Mouse (Mus musculus) ES-E14 (cell line): ENCODE results near the gene Tmem39b. TPM values are rescaled to one million over a fixed set of nuclear protein-coding genes. Genes with fewer than 3 reads are reported as not detected.
A peak's percentile ranks its signal among the peaks of the same experiment; 100 is the strongest.

Experiments
- DNase-seq: peaks from one replicate; pipeline ENCODE4 v3.0.0-alpha.2; 2013; ENCODE audit warnings: low read depth, low spot score
- H3K27ac ChIP-seq: 2 replicates; pipeline ENCODE4 v1.5.1; 2012; ENCODE audit warnings: low read depth, mild to moderate bottlenecking, low read length, moderate library complexity, mixed read lengths; ENCODE audit not compliant: poor library complexity, insufficient read depth, severe bottlenecking
- H3K36me3 ChIP-seq: 2 replicates; pipeline ENCODE4 v1.6.1; 2012; ENCODE audit warnings: mild to moderate bottlenecking, low read length, moderate library complexity, mixed read lengths; ENCODE audit not compliant: control insufficient read depth, poor library complexity, insufficient read depth, severe bottlenecking
- H3K4me1 ChIP-seq, 2 experiments: fragments of 150-350 bp in 1 of 2; sonication (generic) in 1 of 2; 2 replicates each; pipeline ENCODE4 v1.6.1; 2012; ENCODE audit warnings: low read length in 2 of 2, mild to moderate bottlenecking in 1 of 2, mixed read lengths in 1 of 2; ENCODE audit not compliant: control insufficient read depth in 2 of 2, insufficient read depth in 2 of 2, poor library complexity in 1 of 2
- H3K4me3 ChIP-seq, 2 experiments: fragments of 150-350 bp in 1 of 2; sonication (generic) in 1 of 2; 2 replicates each; pipeline ENCODE4 v1.5.1; 2012; ENCODE audit warnings: low read length in 2 of 2, low read depth in 1 of 2, mild to moderate bottlenecking in 1 of 2, mixed read lengths in 1 of 2; ENCODE audit not compliant: insufficient read depth in 1 of 2, poor library complexity in 1 of 2, severe bottlenecking in 1 of 2
- H3K9ac ChIP-seq: 2 replicates; pipeline ENCODE4 v1.6.1; 2012; ENCODE audit warnings: low read depth, mild to moderate bottlenecking, low read length, mixed read lengths; ENCODE audit not compliant: poor library complexity, insufficient read depth, severe bottlenecking
- H3K9me3 ChIP-seq: fragments of 150-350 bp; sonication (generic); 2 replicates; pipeline ENCODE4 v1.6.1; 2012; ENCODE audit warnings: low read depth, mild to moderate bottlenecking, low read length; ENCODE audit not compliant: control insufficient read depth, insufficient read depth
- CHD2 ChIP-seq: IDR thresholded peaks from 2 replicates; pipeline ENCODE4 v1.6.1; 2014; ENCODE audit warnings: mild to moderate bottlenecking, low read depth, low read length, inconsistent platforms
- HCFC1 ChIP-seq: IDR thresholded peaks from 2 replicates; pipeline ENCODE4 v1.6.1; 2012; ENCODE audit warnings: low read length, inconsistent platforms, borderline replicate concordance; ENCODE audit not compliant: insufficient read depth
- MAFK ChIP-seq: IDR thresholded peaks from 2 replicates; pipeline ENCODE4 v1.6.1; 2014; ENCODE audit warnings: mild to moderate bottlenecking, low read depth, low read length, inconsistent platforms; ENCODE audit not compliant: insufficient read depth
- ZC3H11A ChIP-seq: IDR thresholded peaks from 2 replicates; pipeline ENCODE4 v1.6.1; 2012; ENCODE audit warnings: low read depth, mild to moderate bottlenecking, inconsistent platforms, low read length, borderline replicate concordance
- ZNF384 ChIP-seq: IDR thresholded peaks from 2 replicates; pipeline ENCODE4 v1.6.1; 2012; ENCODE audit warnings: low read depth, low read length, inconsistent platforms
- in situ Hi-C, 2 experiments: fragments of 600-800 bp; cut with MboI; formaldehyde crosslinking; loops; one replicate each; pipeline ENCODE4 v1.15.1; 2025; ENCODE audit warnings: low sequenced_read_pairs in 2 of 2, inconsistent platforms in 1 of 2; ENCODE audit not compliant: unreplicated experiment in 2 of 2
- total RNA-seq: library from RNA; depleted of rRNA; stranded (reverse); fragments of 300-350 nt; gene quantifications from 2 replicates; pipeline ENCODE4 v1.2.3, GENCODE M21; 2012

Gene Tmem39b
- total RNA-seq, 1 experiment: 15.8 TPM

DNA sequence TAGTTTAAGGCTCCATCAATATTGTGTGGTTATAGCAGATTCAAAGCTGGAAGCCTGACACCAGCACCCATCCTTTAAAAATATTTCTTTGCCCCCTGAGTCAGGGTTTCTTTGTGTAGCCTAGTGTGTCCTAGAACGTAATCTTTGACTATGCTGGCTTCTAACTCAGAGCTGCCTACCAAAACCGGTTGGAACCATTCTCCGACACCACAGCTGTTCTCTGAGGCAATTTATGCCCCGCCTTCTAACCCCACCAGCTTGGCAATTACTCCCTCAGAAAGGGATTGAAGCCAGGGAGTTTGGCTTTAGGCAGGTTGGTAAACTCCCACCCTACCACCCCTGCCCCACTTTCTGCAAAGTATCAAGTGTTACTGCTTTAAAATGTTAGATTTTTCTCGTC lies 54.9 kb downstream of the Tmem39b start:
- TF ChIP-seq CHD2 (no peak), MAFK (no peak), ZNF384 (no peak), ZC3H11A (no peak), HCFC1 (no peak)
- Histone ChIP-seq H3K9me3 (no peaks in the 10 kb centered on the region), H3K36me3 (peaks cover 25% of the 10 kb centered on the region), H3K4me3 (peak overlapping the region in 1 of 2 experiments; percentile 75; a peak in 1 of 4 replicates), H3K4me1 (no peaks in the 10 kb centered on the region; a peak in 2 of 4 replicates), H3K9ac (no peak overlapping the region; the same call in 1 of the 2 replicates), H3K27ac (no peak overlapping the region)
- in situ Hi-C loops: no loop called here
- DNase-seq: no peak

GRCm38 (mm10) chr4:129640638-129641467 lies 55.8 kb downstream of the Tmem39b start, which contains the start of gene Txlna:
Txlna (minus strand) TSS chr4:129641065.
- H3K27ac ChIP-seq: peak within 1 kb of the TSS; percentile 80
- no peaks in the 10 kb centered on the region for H3K9me3 ChIP-seq
- H3K4me3 ChIP-seq: peak within 1 kb of the TSS; percentile 75 to 81
- H3K9ac ChIP-seq: peak within 1 kb of the TSS; percentile 97
- in situ Hi-C loops: no loop called here
- peak; percentile 97 for DNase-seq
- peaks cover 28% of the 10 kb centered on the region for H3K36me3 ChIP-seq
- H3K4me1 ChIP-seq: no peaks in the 10 kb centered on the region; a peak in 2 of 4 replicates
- peak; percentile 86 for TF ChIP-seq ZNF384
- no peak for TF ChIP-seq MAFK
- peak; percentile 90 for TF ChIP-seq HCFC1
- 0 out of 2 replicates have a peak, but pooled peaks have one; percentile 49 for TF ChIP-seq CHD2

DNA sequence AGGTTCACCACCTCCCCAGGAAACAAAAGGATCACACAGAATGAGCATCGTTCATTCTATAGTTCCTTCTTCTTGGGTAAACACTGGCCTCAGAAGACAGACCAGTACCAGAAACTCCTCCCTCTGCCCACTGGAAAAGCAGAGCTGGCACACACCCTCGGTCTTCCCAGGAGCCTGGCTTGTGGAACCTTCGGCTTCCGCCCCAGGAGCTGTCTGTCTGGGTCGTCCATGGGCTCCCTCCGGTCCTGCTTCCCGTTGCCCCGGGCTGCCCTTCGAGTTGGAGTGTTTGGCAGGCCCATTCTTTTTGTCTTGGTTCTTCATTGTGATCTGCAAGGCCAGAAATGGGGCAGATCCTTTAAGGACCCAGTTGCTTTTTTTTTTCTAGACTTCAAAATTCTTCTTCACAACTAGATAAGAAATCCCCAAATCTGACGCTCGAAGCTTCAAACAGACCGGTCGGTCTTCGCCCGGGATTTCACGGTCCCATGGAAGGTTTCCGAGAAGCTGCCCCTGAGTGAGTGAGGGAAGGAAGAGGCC lies 56.5 kb downstream of the Tmem39b start:
- Histone ChIP-seq H3K9ac (peak overlapping the region; percentile 97), H3K36me3 (peaks cover 28% of the 10 kb centered on the region), H3K4me3 (peak overlapping the region; percentile 75 to 81), H3K4me1 (no peaks in the 10 kb centered on the region; a peak in 2 of 4 replicates), H3K27ac (no peak overlapping the region; the same call in 1 of the 2 replicates), H3K9me3 (no peaks in the 10 kb centered on the region)
- in situ Hi-C loops: no loop called here
- TF ChIP-seq MAFK: no peak
- no peak for TF ChIP-seq ZNF384
- TF ChIP-seq HCFC1: no peak
- no peak for TF ChIP-seq CHD2
- TF ChIP-seq ZC3H11A: no peak
- no peak for DNase-seq

GRCm38 (mm10) chr4:129639221-129639620 lies 57.4 kb downstream of the Tmem39b start:
- Histone ChIP-seq H3K27ac (no peak overlapping the region), H3K36me3 (peaks cover 32% of the 10 kb centered on the region), H3K9ac (peak overlapping the region; percentile 8; the same call in 1 of the 2 replicates), H3K4me1 (no peaks in the 10 kb centered on the region; a peak in 2 of 4 replicates), H3K9me3 (no peaks in the 10 kb centered on the region), H3K4me3 (no peak overlapping the region)
- in situ Hi-C loops: no loop called here
- TF ChIP-seq ZC3H11A (no peak), MAFK (no peak), CHD2 (no peak), HCFC1 (no peak), ZNF384 (no peak)
- no peak for DNase-seq
